Mouse (Mus musculus): ENCODE measurements at regions not wholly inside any gene's neighbourhood (a gene's known extent, or its start where the extent isn't known, plus 50 kb on each side); places are given as distances from the start of the nearest gene placed in this dataset.

DNA sequence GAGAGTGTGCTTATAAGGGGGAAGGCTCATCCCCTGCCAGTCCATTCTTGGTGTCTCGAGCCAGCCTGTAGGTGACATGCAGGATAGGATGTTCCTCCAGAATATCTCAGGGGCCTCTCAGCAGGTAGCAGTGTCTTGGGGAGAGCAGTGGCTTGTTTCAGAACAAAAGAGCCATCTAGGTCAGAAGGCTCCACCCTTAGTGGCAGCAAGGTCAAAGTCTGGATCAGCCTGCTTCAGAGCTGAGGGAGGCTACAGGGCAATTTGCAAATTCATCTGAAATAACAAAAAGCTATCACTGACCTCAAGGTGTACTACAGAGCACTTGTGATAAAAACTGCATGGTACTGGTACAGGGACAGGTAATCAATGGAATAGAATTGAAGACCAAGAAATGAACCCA, 1679.5 kb downstream of the Stim2 start:
- DNase-seq (ENCODE audit: low read depth, low spot score) = peak; percentile 81

DNA sequence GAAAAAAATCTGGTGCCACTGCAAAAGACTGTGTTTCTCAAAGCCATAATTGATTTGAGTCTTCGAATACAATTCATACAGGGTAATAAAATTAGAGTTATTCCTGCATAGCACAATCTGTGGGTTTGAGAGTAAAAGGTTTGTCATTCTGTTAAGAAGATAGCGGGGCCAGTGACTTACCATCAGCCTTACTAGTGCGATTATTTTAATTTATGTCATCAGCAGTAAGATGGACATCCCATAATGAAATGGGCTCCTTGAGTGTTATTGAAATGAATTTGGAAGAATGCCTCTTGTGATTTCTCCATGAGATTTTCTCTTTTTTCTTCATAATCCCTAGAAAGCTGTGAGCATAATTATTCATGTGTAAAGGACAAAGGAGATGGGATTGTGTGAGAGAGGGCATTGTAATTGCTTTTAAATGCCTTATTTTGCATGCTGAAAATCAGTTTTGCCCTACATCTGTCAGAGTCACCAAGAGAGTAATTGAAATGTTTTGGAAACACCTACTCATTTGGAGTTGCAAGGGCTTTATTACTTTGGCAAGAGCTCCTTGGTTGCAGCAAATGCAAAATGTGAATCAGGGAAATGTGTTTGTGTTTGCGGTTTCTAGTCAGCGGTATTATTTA, 1692.9 kb downstream of the Stim2 start:
- no peak for DNase-seq (ENCODE audit: low read depth, low spot score)

DNA sequence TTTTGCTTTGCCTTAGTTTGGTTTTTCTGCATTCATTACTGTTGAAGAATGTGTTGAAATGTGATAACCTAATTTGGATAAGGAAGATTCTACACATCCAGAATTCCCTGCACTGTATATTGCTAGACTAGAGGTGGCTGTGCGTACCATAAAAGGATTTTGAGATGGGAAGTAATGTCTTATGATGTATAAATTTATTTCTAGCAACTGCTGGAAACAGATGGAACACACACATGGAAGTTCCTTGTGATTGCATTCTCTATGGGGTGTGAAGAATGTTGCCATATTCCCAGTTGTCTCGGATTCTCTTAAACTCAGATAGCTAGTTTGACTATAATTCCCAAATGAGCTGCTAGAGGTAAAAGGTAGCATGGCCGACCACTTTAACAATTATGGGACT, 1706.2 kb downstream of the Stim2 start:
- no peak for DNase-seq (ENCODE audit: low read depth, low spot score)

DNA sequence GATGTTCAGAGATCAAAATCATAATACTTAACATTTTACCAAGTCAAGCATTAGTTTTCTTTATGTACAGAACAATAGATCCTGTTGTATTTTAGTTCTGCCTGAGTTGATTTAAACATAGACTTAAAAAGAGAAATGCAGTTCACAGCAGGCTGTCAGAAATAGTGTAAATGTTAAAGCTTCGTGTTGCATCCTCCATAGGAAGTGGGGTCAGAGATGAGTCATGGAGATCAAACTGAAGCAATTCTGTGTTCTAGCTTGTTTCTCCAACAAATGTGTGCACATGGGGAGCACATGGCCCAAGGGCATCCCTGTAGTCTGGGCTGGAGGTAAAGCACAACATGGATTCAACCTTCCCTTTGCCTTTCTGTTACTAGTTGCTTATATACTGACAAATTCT, 1713.5 kb downstream of the Stim2 start:
- DNase-seq (ENCODE audit: low read depth, low spot score) = no peak

DNA sequence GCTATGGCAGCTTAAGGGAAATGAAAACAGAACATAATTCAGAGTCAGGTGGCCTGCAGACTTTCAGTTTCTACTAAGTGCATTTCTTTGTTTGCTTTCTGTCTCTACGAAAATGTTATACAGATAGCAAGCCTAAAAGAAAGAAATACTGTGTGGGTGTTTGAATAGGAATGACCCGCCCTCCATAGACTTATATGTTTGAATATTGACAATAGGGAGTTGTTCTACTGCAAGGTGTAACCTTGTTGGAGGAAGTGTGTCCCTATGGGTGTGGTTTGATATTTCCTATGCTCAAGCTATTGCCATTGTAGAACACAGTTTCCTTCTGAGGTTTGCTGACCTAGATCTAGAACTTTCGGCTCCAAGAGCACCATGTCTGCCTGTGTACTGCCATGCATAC, 1736.8 kb downstream of the Stim2 start:
- no peak for DNase-seq (ENCODE audit: low read depth, low spot score)

DNA sequence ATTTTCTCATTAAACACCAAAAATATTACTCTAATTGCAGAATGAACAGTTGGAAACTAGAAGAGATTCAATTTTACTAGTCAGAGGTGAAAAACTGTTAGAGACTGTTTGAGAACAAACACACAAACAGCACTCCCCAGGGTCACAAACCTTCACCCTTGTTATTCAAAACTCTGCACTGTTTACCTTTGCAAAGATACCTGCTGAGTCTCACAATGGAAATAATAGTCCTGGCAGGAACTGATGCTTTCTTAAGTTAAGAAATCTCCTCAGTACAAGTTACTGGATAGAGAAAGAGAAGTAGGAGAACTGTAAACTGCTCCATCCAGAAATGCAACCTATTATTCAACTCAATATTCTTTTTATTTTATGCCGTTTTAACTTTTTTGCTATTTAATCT, 1763.5 kb downstream of the Stim2 start:
- DNase-seq (ENCODE audit: low read depth, low spot score) = peak; percentile 89

DNA sequence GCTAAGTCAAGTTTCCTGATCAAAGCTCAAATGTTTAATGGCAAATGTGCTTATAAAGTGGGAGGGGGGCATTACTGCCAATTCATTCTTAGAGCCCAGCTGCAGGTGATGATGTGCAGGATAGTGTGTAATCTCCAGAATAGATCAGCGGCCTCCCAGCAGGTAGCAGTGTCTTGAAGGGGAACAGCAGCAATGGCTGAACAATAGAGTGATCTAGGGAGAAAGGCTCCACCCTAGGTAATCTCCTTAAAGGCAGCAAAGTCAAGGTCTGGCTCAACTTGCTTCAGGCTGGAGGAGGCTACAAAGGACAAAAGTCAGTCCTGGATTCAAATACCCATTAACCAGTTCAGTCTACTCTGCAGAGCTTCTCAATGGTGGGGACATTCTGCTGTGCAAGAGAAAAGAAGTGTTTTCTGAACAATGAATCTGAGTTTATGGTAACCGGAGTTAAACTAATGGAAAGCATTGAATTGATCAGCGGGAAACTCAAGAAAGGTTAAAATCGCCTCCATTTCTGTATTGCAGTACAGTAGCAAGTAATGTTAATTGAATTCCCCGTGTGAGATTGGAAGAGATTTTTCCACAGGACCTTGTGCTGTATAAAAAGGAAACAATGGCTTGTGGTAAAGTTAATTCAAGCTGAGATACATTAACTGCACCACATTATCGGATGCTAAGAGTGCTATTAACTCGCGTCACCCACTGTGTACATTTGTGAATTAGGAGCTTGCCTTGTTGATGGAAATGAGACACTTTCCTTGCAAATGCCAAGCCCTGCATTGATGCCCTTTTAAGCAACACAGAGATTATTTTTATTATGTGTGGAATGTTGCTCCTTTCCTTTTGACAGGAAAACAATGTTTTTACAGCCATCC, 1793.7 kb downstream of the Stim2 start:
- peak; percentile 96 for DNase-seq (ENCODE audit: low read depth, low spot score)

DNA sequence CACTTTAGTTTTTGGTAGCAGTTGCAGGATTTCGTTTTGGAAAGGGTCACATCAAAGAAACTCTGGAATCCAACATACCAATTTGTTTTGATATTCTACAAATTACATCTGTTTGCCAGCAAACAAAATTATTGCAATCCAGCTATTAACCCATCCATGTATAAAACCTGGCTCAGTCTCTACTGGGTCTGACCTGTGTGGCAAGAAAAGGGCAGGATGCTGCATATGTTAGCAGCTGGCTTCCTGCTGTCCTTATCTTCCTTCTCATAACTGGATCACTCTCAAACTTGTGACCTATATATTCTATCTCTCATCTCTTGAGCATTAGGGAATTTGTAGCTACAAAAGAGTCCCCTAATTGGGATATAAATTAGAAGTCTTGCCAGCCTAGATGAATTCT, 1794.4 kb downstream of the Stim2 start:
- no peak for DNase-seq (ENCODE audit: low read depth, low spot score)
